Mouse (Mus musculus): ENCODE measurements around the gene Cyp4f14.
A peak's percentile ranks its signal among the peaks of the same experiment; 100 is the strongest.
"Not testable (repeated sequence)": the region's sequence is repeated elsewhere in the genome, so short reads cannot be mapped to it uniquely, and the experiment has no call there.

The Cyp4f14 gene

GRCm38 (mm10) chr17:32893901-32894300 lies 23.2 kb downstream of the Cyp4f14 start:
- DNase-seq (ENCODE audit: extremely low spot score, low spot score): no peak

GRCm38 (mm10) chr17:32891239-32892180 lies 25.6 kb downstream of the Cyp4f14 start, which contains the start of gene Zfp870:
TSS of gene Zfp870 (minus strand) at chr17:32891642.
- peak; percentile 88 for DNase-seq (ENCODE audit: extremely low spot score, low spot score)

GRCm38 (mm10) chr17:32890852-32891238 lies 26.3 kb downstream of the Cyp4f14 start:
- no peak for DNase-seq (ENCODE audit: extremely low spot score, low spot score)

GRCm38 (mm10) chr17:32889611-32890010 lies 27.5 kb downstream of the Cyp4f14 start:
- no peak for DNase-seq (ENCODE audit: extremely low spot score, low spot score)

- DNase-seq (ENCODE audit: extremely low spot score, low spot score): no peak
Measured at GRCm38 (mm10) chr17:32880320-32881218, 36.6 kb downstream of the Cyp4f14 start.

GRCm38 (mm10) chr17:32878773-32879172 lies 38.4 kb downstream of the Cyp4f14 start:
- no peak for DNase-seq (ENCODE audit: extremely low spot score, low spot score)

- DNase-seq (ENCODE audit: extremely low spot score, low spot score): no peak
Measured at GRCm38 (mm10) chr17:32877471-32878171, 39.5 kb downstream of the Cyp4f14 start.

- DNase-seq (ENCODE audit: extremely low spot score, low spot score): no peak
Measured at GRCm38 (mm10) chr17:32872696-32873095, 44.4 kb downstream of the Cyp4f14 start.

GRCm38 (mm10) chr17:32872091-32872490 lies 45.1 kb downstream of the Cyp4f14 start:
- no peak for DNase-seq (ENCODE audit: extremely low spot score, low spot score)

GRCm38 (mm10) chr17:32871483-32871882 lies 45.7 kb downstream of the Cyp4f14 start:
- no peak for DNase-seq (ENCODE audit: extremely low spot score, low spot score)

- not testable (repeated sequence) for DNase-seq (ENCODE audit: extremely low spot score, low spot score)
Measured at GRCm38 (mm10) chr17:32867266-32867665, 49.9 kb downstream of the Cyp4f14 start.

- not testable (repeated sequence) for DNase-seq (ENCODE audit: extremely low spot score, low spot score)
Measured at GRCm38 (mm10) chr17:32856713-32857112, 60.4 kb downstream of the Cyp4f14 start.
